Mouse (Mus musculus): Measurements from ENCODE around the gene Tmem220. TPM values are rescaled to one million over a fixed set of nuclear protein-coding genes. Genes with fewer than 3 reads are reported as not detected.

Tmem220 gene
- polyA plus RNA-seq, 1 experiment from 2014 or later: 7.0 TPM

DNA sequence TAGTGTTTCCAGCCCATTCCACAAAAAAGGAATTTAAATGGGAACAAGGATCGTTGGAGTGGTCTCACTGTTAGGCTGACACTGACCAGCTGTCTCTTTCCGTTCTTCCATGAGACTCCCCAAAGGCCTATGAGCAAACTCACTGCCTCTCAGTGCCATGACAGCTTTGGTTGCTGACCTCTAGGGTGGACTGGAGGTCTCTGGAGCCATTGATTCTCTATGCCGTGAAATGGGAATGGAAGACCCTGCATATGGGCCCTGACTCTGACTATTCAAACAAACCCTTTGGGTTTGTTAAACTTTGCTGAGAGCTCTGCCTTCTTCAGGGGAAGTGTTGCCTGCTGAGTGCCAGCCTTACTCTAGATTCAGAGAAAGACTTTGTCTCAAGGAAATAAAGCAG is 42.8 kb downstream of the Tmem220 start:
- Histone ChIP-seq H3K4me1 (replicated peaks; ENCODE audit: control insufficient read depth, insufficient read depth, low read length) (no peaks in the 10 kb centered on the region), H3K9me3 (ENCODE audit: control insufficient read depth) (no peaks in the 10 kb centered on the region), H3K36me3 (ENCODE audit: control insufficient read depth, insufficient read depth) (peaks cover 26% of the 10 kb centered on the region), H3K27me3 (replicated peaks; ENCODE audit: control insufficient read depth, insufficient read depth, low read length) (no peaks in the 10 kb centered on the region), H3K4me2 (replicated peaks; ENCODE audit: low read depth) (no peak overlapping the region), H3K4me3 (ENCODE audit: low read depth, low read length) (no peak overlapping the region), H3K27ac (ENCODE audit: low read depth, low read length) (no peak overlapping the region), H3K9ac (ENCODE audit: low read depth, low read length) (no peak overlapping the region)
- TF ChIP-seq CTCF (IDR thresholded peaks at IDR 0.05; ENCODE audit: low read depth): no peak
- ATAC-seq: no peak
- 72% methylated on average over 3 of the region's 3 CpGs for WGBS

DNA sequence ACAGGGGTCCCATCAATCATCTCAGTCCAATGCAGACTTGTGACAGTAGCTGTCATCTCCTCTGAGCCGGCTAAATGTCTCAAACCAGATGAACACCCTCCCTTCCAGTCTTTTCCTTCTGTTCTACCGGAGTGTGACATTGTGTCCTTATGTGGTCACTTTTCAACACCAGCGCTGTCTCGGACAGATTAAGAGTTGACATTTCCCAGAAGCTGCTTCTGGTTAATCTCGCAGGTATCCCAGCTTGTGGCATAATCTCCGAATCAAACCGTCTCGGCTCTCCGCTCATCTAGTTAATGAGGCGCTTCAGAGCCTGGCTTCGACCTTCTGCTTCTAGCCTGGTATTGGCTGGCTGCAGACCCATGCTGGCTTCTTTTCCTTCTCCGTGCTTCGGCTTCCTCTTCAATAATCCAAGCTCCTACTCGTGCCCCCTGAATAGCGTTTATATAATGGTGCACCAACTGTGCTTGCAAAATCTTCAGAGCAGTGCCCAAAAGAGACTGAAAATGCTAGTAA is 47.7 kb downstream of the Tmem220 start:
- no peak overlapping the region for H3K27ac ChIP-seq (ENCODE audit: low read depth, low read length)
- H3K9ac ChIP-seq (ENCODE audit: low read depth, low read length): no peak overlapping the region
- 76% methylated on average over 15 of the region's 15 CpGs for WGBS
- H3K27me3 ChIP-seq (replicated peaks; ENCODE audit: control insufficient read depth, insufficient read depth, low read length): no peaks in the 10 kb centered on the region
- TF ChIP-seq CTCF (IDR thresholded peaks at IDR 0.05; ENCODE audit: low read depth): no peak
- H3K9me3 ChIP-seq (ENCODE audit: control insufficient read depth): no peaks in the 10 kb centered on the region
- no peak overlapping the region for H3K4me3 ChIP-seq (ENCODE audit: low read depth, low read length)
- no peak overlapping the region for H3K4me2 ChIP-seq (replicated peaks; ENCODE audit: low read depth)
- no peaks in the 10 kb centered on the region for H3K36me3 ChIP-seq (ENCODE audit: control insufficient read depth, insufficient read depth)
- H3K4me1 ChIP-seq (replicated peaks; ENCODE audit: control insufficient read depth, insufficient read depth, low read length): no peaks in the 10 kb centered on the region
- ATAC-seq: no peak

DNA sequence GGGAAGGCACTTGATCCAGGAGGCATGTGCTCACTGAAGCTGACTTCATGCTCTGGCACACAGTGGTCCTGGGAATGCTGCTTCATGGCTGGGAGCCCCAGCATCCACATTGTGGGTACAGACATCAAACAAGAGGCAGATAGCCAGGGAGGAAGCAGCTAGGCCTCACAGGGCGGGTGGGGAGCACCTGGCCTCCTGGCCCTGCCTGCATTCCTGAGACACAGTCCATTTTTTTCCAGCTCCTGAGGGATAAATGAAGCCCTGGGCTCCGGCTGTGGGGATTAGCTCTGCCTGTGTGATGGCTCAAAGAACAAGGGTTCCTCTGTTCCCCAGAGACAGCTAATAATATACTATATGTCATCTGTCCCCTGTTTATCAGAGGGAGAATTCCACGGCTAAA is 50.1 kb downstream of the Tmem220 start:
- ATAC-seq: no peak
- Histone ChIP-seq H3K9ac (ENCODE audit: low read depth, low read length) (no peak overlapping the region), H3K4me3 (ENCODE audit: low read depth, low read length) (no peak overlapping the region), H3K4me1 (replicated peaks; ENCODE audit: control insufficient read depth, insufficient read depth, low read length) (no peaks in the 10 kb centered on the region), H3K4me2 (replicated peaks; ENCODE audit: low read depth) (no peak overlapping the region), H3K27me3 (replicated peaks; ENCODE audit: control insufficient read depth, insufficient read depth, low read length) (no peaks in the 10 kb centered on the region), H3K36me3 (ENCODE audit: control insufficient read depth, insufficient read depth) (no peaks in the 10 kb centered on the region), H3K9me3 (ENCODE audit: control insufficient read depth) (no peaks in the 10 kb centered on the region), H3K27ac (ENCODE audit: low read depth, low read length) (no peak overlapping the region)
- no peak for TF ChIP-seq CTCF (IDR thresholded peaks at IDR 0.05; ENCODE audit: low read depth)
- WGBS: 29% methylated on average over 3 of the region's 3 CpGs

DNA sequence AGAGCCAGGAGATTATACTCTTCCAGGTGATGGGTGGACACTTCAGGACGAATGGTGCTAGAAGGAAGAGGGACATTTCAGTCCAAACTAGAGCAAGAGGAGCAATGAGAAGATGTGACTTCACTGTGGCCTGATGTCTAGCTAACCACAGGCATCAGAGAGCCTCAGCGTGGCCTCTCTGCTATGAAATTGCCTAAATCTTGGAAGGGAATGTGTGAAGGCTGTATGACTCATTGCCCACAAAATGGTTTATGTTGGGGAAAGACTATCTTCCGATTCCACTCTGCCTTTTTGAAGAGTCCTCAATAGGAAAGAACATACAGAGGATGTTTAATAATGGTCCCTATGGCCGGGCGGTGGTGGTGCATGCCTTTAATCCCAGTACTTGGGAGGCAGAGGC is 51.8 kb downstream of the Tmem220 start:
- no peak overlapping the region for H3K4me2 ChIP-seq (replicated peaks; ENCODE audit: low read depth)
- WGBS: 88% methylated on average over 5 of the region's 5 CpGs
- no peaks in the 10 kb centered on the region for H3K27me3 ChIP-seq (replicated peaks; ENCODE audit: control insufficient read depth, insufficient read depth, low read length)
- no peaks in the 10 kb centered on the region for H3K36me3 ChIP-seq (ENCODE audit: control insufficient read depth, insufficient read depth)
- no peak overlapping the region for H3K9ac ChIP-seq (ENCODE audit: low read depth, low read length)
- no peak for TF ChIP-seq CTCF (IDR thresholded peaks at IDR 0.05; ENCODE audit: low read depth)
- no peak for ATAC-seq
- H3K4me3 ChIP-seq (ENCODE audit: low read depth, low read length): no peak overlapping the region
- no peak overlapping the region for H3K27ac ChIP-seq (ENCODE audit: low read depth, low read length)
- no peaks in the 10 kb centered on the region for H3K9me3 ChIP-seq (ENCODE audit: control insufficient read depth)
- H3K4me1 ChIP-seq (replicated peaks; ENCODE audit: control insufficient read depth, insufficient read depth, low read length): no peaks in the 10 kb centered on the region

DNA sequence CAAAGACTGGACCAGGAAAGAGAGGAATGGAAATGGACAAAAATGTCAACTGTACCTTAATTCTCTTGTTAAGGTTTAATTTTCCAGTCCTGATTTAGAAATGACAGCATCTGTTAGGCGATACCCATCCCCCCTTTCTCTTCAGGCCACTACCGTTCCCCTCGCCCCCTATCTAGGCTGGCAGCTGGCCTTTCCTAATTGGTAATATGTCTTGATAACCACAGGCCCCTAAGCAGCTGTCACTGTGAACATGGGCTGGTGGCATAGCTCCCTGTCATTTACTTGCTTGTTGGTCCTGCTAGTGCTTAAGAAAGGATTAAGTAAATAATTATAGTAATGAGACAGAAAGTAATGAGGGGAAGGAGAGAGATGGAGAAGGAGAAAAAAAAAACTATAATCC is 52.5 kb downstream of the Tmem220 start:
- ATAC-seq: no peak
- 64% methylated on average over 3 of the region's 3 CpGs for WGBS
- no peak for TF ChIP-seq CTCF (IDR thresholded peaks at IDR 0.05; ENCODE audit: low read depth)

DNA sequence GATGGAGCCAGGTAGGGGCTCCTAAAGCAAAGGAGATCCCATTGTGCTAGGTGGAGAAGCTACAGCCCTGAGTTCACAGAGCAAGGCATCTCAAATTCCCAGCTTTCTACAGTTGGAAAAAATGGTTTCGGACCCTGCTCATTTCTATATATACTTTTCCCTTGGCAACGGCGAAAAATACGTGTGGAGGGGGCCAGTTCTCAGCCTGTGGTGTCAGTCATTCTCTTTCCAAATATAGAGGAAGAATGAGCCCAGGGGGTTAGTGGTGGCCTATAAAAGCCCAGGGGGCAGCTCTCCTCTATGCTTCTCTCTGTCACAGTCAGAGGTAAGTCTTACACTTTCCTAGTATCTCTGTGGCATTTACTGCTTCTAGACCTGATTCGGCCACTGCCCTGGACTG is 53.0 kb downstream of the Tmem220 start, which contains the start of gene Myh3:
Gene Myh3 (plus strand): TSS at position 301 of the 400 bp plus-strand sequence.
- no peak within 1 kb of the TSS for H3K27ac ChIP-seq (ENCODE audit: low read depth, low read length)
- no peaks in the 10 kb centered on the region for H3K27me3 ChIP-seq (replicated peaks; ENCODE audit: control insufficient read depth, insufficient read depth, low read length)
- no peaks in the 10 kb centered on the region for H3K4me1 ChIP-seq (replicated peaks; ENCODE audit: control insufficient read depth, insufficient read depth, low read length)
- no peak for ATAC-seq
- H3K36me3 ChIP-seq (ENCODE audit: control insufficient read depth, insufficient read depth): no peaks in the 10 kb centered on the region
- H3K4me3 ChIP-seq (ENCODE audit: low read depth, low read length): no peak within 1 kb of the TSS
- H3K9me3 ChIP-seq (ENCODE audit: control insufficient read depth): no peaks in the 10 kb centered on the region
- no peak within 1 kb of the TSS for H3K4me2 ChIP-seq (replicated peaks; ENCODE audit: low read depth)
- 83% methylated on average over 5 of the region's 5 CpGs for WGBS
- TF ChIP-seq CTCF (IDR thresholded peaks at IDR 0.05; ENCODE audit: low read depth): no peak
- no peak within 1 kb of the TSS for H3K9ac ChIP-seq (ENCODE audit: low read depth, low read length)

More for the DNA sequence above, 52.5 kb downstream of the Tmem220 start:
- Histone ChIP-seq H3K9ac (ENCODE audit: low read depth, low read length) (no peak overlapping the region), H3K27ac (ENCODE audit: low read depth, low read length) (no peak overlapping the region), H3K36me3 (ENCODE audit: control insufficient read depth, insufficient read depth) (no peaks in the 10 kb centered on the region), H3K4me3 (ENCODE audit: low read depth, low read length) (no peak overlapping the region), H3K4me2 (replicated peaks; ENCODE audit: low read depth) (no peak overlapping the region), H3K27me3 (replicated peaks; ENCODE audit: control insufficient read depth, insufficient read depth, low read length) (no peaks in the 10 kb centered on the region), H3K4me1 (replicated peaks; ENCODE audit: control insufficient read depth, insufficient read depth, low read length) (no peaks in the 10 kb centered on the region), H3K9me3 (ENCODE audit: control insufficient read depth) (no peaks in the 10 kb centered on the region)

DNA sequence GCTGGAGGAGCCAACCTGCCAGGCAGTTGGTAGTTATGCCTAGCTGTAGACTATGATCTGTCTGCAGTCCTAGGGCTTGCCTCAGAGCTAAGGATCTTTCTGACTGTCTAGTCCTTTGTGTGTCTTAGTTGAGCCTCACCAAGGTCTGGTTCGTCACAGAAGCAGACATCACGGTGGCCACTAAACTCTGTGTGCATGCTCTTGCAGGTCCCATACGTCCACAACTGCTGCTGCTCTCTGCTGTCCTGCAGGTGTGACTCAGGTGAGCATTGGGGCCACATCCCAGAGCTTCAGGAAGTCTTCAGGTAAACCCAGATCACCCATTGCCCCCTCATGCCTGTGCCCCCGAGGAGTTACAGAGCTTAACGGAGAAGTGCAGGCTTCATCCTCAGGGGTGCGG is 53.9 kb downstream of the Tmem220 start:
- Histone ChIP-seq H3K9me3 (ENCODE audit: control insufficient read depth) (no peaks in the 10 kb centered on the region), H3K4me1 (replicated peaks; ENCODE audit: control insufficient read depth, insufficient read depth, low read length) (no peaks in the 10 kb centered on the region), H3K9ac (ENCODE audit: low read depth, low read length) (no peak overlapping the region), H3K27me3 (replicated peaks; ENCODE audit: control insufficient read depth, insufficient read depth, low read length) (peaks cover 4% of the 10 kb centered on the region), H3K4me2 (replicated peaks; ENCODE audit: low read depth) (no peak overlapping the region), H3K36me3 (ENCODE audit: control insufficient read depth, insufficient read depth) (no peaks in the 10 kb centered on the region), H3K27ac (ENCODE audit: low read depth, low read length) (no peak overlapping the region), H3K4me3 (ENCODE audit: low read depth, low read length) (no peak overlapping the region)
- no peak for TF ChIP-seq CTCF (IDR thresholded peaks at IDR 0.05; ENCODE audit: low read depth)
- no peak for ATAC-seq
- WGBS: 89% methylated on average over 6 of the region's 6 CpGs
